Mouse (Mus musculus) ES-E14 (cell line): ENCODE results near the gene Chrm3.

Source experiments
- CHD2 ChIP-seq: IDR thresholded peaks from 2 replicates; pipeline ENCODE4 v1.6.1; 2014; ENCODE audit warnings: mild to moderate bottlenecking, low read depth, low read length, inconsistent platforms
- HCFC1 ChIP-seq: IDR thresholded peaks from 2 replicates; pipeline ENCODE4 v1.6.1; 2012; ENCODE audit warnings: low read length, inconsistent platforms, borderline replicate concordance; ENCODE audit not compliant: insufficient read depth
- MAFK ChIP-seq: IDR thresholded peaks from 2 replicates; pipeline ENCODE4 v1.6.1; 2014; ENCODE audit warnings: mild to moderate bottlenecking, low read depth, low read length, inconsistent platforms; ENCODE audit not compliant: insufficient read depth
- ZC3H11A ChIP-seq: IDR thresholded peaks from 2 replicates; pipeline ENCODE4 v1.6.1; 2012; ENCODE audit warnings: low read depth, mild to moderate bottlenecking, inconsistent platforms, low read length, borderline replicate concordance
- ZNF384 ChIP-seq: IDR thresholded peaks from 2 replicates; pipeline ENCODE4 v1.6.1; 2012; ENCODE audit warnings: low read depth, low read length, inconsistent platforms

GRCm38 (mm10) chr13:10002916-10003315 is 357.7 kb downstream of the Chrm3 start:
- TF ChIP-seq CHD2 (no peak), HCFC1 (no peak), ZNF384 (no peak), MAFK (no peak), ZC3H11A (no peak)
